Mouse (Mus musculus) ES-E14 (cell line): Measurements from ENCODE around the gene Spata18. TPM values are rescaled to one million over a fixed set of nuclear protein-coding genes. Genes with fewer than 3 reads are reported as not detected.

Experiments
- DNase-seq: peaks from one replicate; pipeline ENCODE4 v3.0.0-alpha.2; 2013; ENCODE audit warnings: low read depth, low spot score
- H3K27ac ChIP-seq: 2 replicates; pipeline ENCODE4 v1.5.1; 2012; ENCODE audit warnings: low read depth, mild to moderate bottlenecking, low read length, moderate library complexity, mixed read lengths; ENCODE audit not compliant: poor library complexity, insufficient read depth, severe bottlenecking
- H3K36me3 ChIP-seq: 2 replicates; pipeline ENCODE4 v1.6.1; 2012; ENCODE audit warnings: mild to moderate bottlenecking, low read length, moderate library complexity, mixed read lengths; ENCODE audit not compliant: control insufficient read depth, poor library complexity, insufficient read depth, severe bottlenecking
- H3K4me1 ChIP-seq, 2 experiments: fragments of 150-350 bp in 1 of 2; sonication (generic) in 1 of 2; 2 replicates each; pipeline ENCODE4 v1.6.1; 2012; ENCODE audit warnings: low read length in 2 of 2, mild to moderate bottlenecking in 1 of 2, mixed read lengths in 1 of 2; ENCODE audit not compliant: control insufficient read depth in 2 of 2, insufficient read depth in 2 of 2, poor library complexity in 1 of 2
- H3K4me3 ChIP-seq, 2 experiments: fragments of 150-350 bp in 1 of 2; sonication (generic) in 1 of 2; 2 replicates each; pipeline ENCODE4 v1.5.1; 2012; ENCODE audit warnings: low read length in 2 of 2, low read depth in 1 of 2, mild to moderate bottlenecking in 1 of 2, mixed read lengths in 1 of 2; ENCODE audit not compliant: insufficient read depth in 1 of 2, poor library complexity in 1 of 2, severe bottlenecking in 1 of 2
- H3K9ac ChIP-seq: 2 replicates; pipeline ENCODE4 v1.6.1; 2012; ENCODE audit warnings: low read depth, mild to moderate bottlenecking, low read length, mixed read lengths; ENCODE audit not compliant: poor library complexity, insufficient read depth, severe bottlenecking
- H3K9me3 ChIP-seq: fragments of 150-350 bp; sonication (generic); 2 replicates; pipeline ENCODE4 v1.6.1; 2012; ENCODE audit warnings: low read depth, mild to moderate bottlenecking, low read length; ENCODE audit not compliant: control insufficient read depth, insufficient read depth
- CHD2 ChIP-seq: IDR thresholded peaks from 2 replicates; pipeline ENCODE4 v1.6.1; 2014; ENCODE audit warnings: mild to moderate bottlenecking, low read depth, low read length, inconsistent platforms
- HCFC1 ChIP-seq: IDR thresholded peaks from 2 replicates; pipeline ENCODE4 v1.6.1; 2012; ENCODE audit warnings: low read length, inconsistent platforms, borderline replicate concordance; ENCODE audit not compliant: insufficient read depth
- MAFK ChIP-seq: IDR thresholded peaks from 2 replicates; pipeline ENCODE4 v1.6.1; 2014; ENCODE audit warnings: mild to moderate bottlenecking, low read depth, low read length, inconsistent platforms; ENCODE audit not compliant: insufficient read depth
- ZC3H11A ChIP-seq: IDR thresholded peaks from 2 replicates; pipeline ENCODE4 v1.6.1; 2012; ENCODE audit warnings: low read depth, mild to moderate bottlenecking, inconsistent platforms, low read length, borderline replicate concordance
- ZNF384 ChIP-seq: IDR thresholded peaks from 2 replicates; pipeline ENCODE4 v1.6.1; 2012; ENCODE audit warnings: low read depth, low read length, inconsistent platforms
- in situ Hi-C, 2 experiments: fragments of 600-800 bp; cut with MboI; formaldehyde crosslinking; loops; one replicate each; pipeline ENCODE4 v1.15.1; 2025; ENCODE audit warnings: low sequenced_read_pairs in 2 of 2, inconsistent platforms in 1 of 2; ENCODE audit not compliant: unreplicated experiment in 2 of 2
- total RNA-seq: library from RNA; depleted of rRNA; stranded (reverse); fragments of 300-350 nt; gene quantifications from 2 replicates; pipeline ENCODE4 v1.2.3, GENCODE M21; 2012

Spata18 gene
- total RNA-seq, 1 experiment = not detected

GRCm38 (mm10) chr5:73647261-73647900, 3.8 kb upstream of the Spata18 start, which contains the start of gene Sgcb:
Gene Sgcb (minus strand): TSS chr5:73647790.
- H3K27ac ChIP-seq = no peak within 1 kb of the TSS
- no peaks in the 10 kb centered on the region for H3K36me3 ChIP-seq
- H3K4me3 ChIP-seq = peak within 1 kb of the TSS; percentile 69 to 71
- no peaks in the 10 kb centered on the region for H3K9me3 ChIP-seq
- no peak for TF ChIP-seq HCFC1
- DNase-seq = peak; percentile 49
- in situ Hi-C loops = no loop called here
- peak within 1 kb of the TSS; percentile 51 for H3K9ac ChIP-seq
- peaks cover 0 to 4% of the 10 kb centered on the region in 2 experiments; a peak in 1 of 4 replicates for H3K4me1 ChIP-seq

GRCm38 (mm10) chr5:73650365-73650964, 714 bp upstream of the Spata18 start:
- Histone ChIP-seq H3K4me1 (peaks cover 0 to 4% of the 10 kb centered on the region in 2 experiments; a peak in 1 of 4 replicates), H3K9me3 (no peaks in the 10 kb centered on the region), H3K4me3 (peak overlapping the region in 1 of 2 experiments; percentile 60; a peak in 2 of 4 replicates), H3K27ac (no peak overlapping the region), H3K9ac (no peak overlapping the region), H3K36me3 (no peaks in the 10 kb centered on the region)
- no peak for DNase-seq
- in situ Hi-C loops = no loop called here
- TF ChIP-seq ZNF384 (no peak), CHD2 (no peak), MAFK (no peak), HCFC1 (no peak), ZC3H11A (no peak)

- H3K4me1 ChIP-seq = peaks cover 0 to 4% of the 10 kb centered on the region in 2 experiments; a peak in 1 of 4 replicates
- TF ChIP-seq ZC3H11A (no peak), MAFK (no peak), HCFC1 (no peak), ZNF384 (no peak), CHD2 (no peak)
- H3K36me3 ChIP-seq = no peaks in the 10 kb centered on the region
- no peaks in the 10 kb centered on the region for H3K9me3 ChIP-seq
- no peak overlapping the region for H3K9ac ChIP-seq
- no peak for DNase-seq
- no peak overlapping the region for H3K4me3 ChIP-seq
- in situ Hi-C loops = no loop called here
- no peak overlapping the region for H3K27ac ChIP-seq
Observed at GRCm38 (mm10) chr5:73651855-73652201, 649 bp downstream of the Spata18 start.

GRCm38 (mm10) chr5:73666695-73667094, 15.5 kb downstream of the Spata18 start:
- no peak for DNase-seq
- in situ Hi-C loops = no loop called here

More at GRCm38 (mm10) chr5:73666695-73667094, 15.5 kb downstream of the Spata18 start:
- Histone ChIP-seq H3K4me3 (no peak overlapping the region), H3K4me1 (no peaks in the 10 kb centered on the region), H3K27ac (no peak overlapping the region), H3K9me3 (no peaks in the 10 kb centered on the region), H3K9ac (no peak overlapping the region), H3K36me3 (no peaks in the 10 kb centered on the region)
- TF ChIP-seq HCFC1 (no peak), CHD2 (no peak), ZC3H11A (no peak), MAFK (no peak), ZNF384 (no peak)
